Mouse (Mus musculus) heart, adult 2 months (tissue): ENCODE measurements around the gene Med11. TPM values are rescaled to one million over a fixed set of nuclear protein-coding genes. Genes with fewer than 3 reads are reported as not detected.
A peak's percentile ranks its signal among the peaks of the same experiment; 100 is the strongest.
"Not testable (repeated sequence)": the region's sequence is repeated elsewhere in the genome, so short reads cannot be mapped to it uniquely, and the experiment has no call there.

ENCODE experiments used
- DNase-seq, 2 experiments: peaks; one replicate each; pipeline ENCODE4 v3.0.0; 2021
- H3K27ac ChIP-seq: fragments of 200-600 bp; 2 replicates; pipeline ENCODE4 v1.8.1; 2022
- H3K27me3 ChIP-seq: fragments of 200-500 bp; 2 replicates; pipeline ENCODE4 v1.6.1; 2012; ENCODE audit warnings: mild to moderate bottlenecking, low read length, inconsistent platforms, mixed read lengths; ENCODE audit not compliant: control insufficient read depth, insufficient read depth
- H3K36me3 ChIP-seq: fragments of 200-500 bp; 2 replicates; pipeline ENCODE4 v1.6.1; 2012; ENCODE audit warnings: low read length, inconsistent platforms; ENCODE audit not compliant: control insufficient read depth, insufficient read depth
- H3K4me1 ChIP-seq: fragments of 200-500 bp; 2 replicates; pipeline ENCODE4 v1.6.1; 2011; ENCODE audit warnings: low read length; ENCODE audit not compliant: control insufficient read depth, insufficient read depth
- H3K4me3 ChIP-seq: fragments of 200-600 bp; 2 replicates; pipeline ENCODE4 v1.8.1; 2022
- H3K79me2 ChIP-seq: fragments of 200-500 bp; replicated peaks from 2 replicates; pipeline ENCODE4 v1.6.1; 2012; ENCODE audit warnings: mild to moderate bottlenecking, inconsistent platforms, low read length, moderate library complexity, mixed read lengths; ENCODE audit not compliant: control insufficient read depth, insufficient read depth
- H3K9ac ChIP-seq: fragments of 200-500 bp; 2 replicates; pipeline ENCODE4 v1.6.1; 2012; ENCODE audit warnings: low read depth, mild to moderate bottlenecking, control low read depth, inconsistent platforms, low read length, mixed read lengths
- CTCF ChIP-seq: fragments of 200-600 bp; IDR thresholded peaks from 2 replicates; pipeline ENCODE4 v1.8.1; 2022; ENCODE audit warnings: antibody characterized with exemption, mild to moderate bottlenecking, moderate library complexity
- EP300 ChIP-seq: fragments of 200-500 bp; IDR thresholded peaks from 2 replicates; pipeline ENCODE4 v1.6.1; 2011; ENCODE audit warnings: low read depth, low read length, control low read depth; ENCODE audit not compliant: insufficient read depth
- POLR2A ChIP-seq: fragments of 200-500 bp; IDR thresholded peaks from 2 replicates; pipeline ENCODE4 v1.6.1; 2011; ENCODE audit warnings: mild to moderate bottlenecking, low read depth, low read length, control low read depth; ENCODE audit not compliant: insufficient read depth
- WGBS: fragments of 180-500 bp; shearing (Covaris S2); methylation state at CpG from one replicate; pipeline ENCODE4 v1.1.7; 2018; 5-methylcytosine and 5-hydroxymethylcytosine counted together
- intact Hi-C: fragments of 180-260 bp; cut with DNase I; formaldehyde crosslinking; loops from one replicate; pipeline ENCODE4 v1.15.1; 2025
- polyA plus RNA-seq: library from polyadenylated mRNA; depleted of rRNA; stranded (reverse); fragments of >200 nt; gene quantifications from 2 replicates; pipeline ENCODE4 v1.2.3, GENCODE M21; 2012
- total RNA-seq, 2 experiments: library from RNA; stranded (reverse); gene quantifications; 2 replicates each; pipeline ENCODE4 v1.2.3; 2021

Gene Med11
- total and polyA plus RNA-seq, 3 experiments: 6.6 to 9.7 (median 6.7) TPM

- peak; percentile 45 to 68 for DNase-seq
- H3K79me2 ChIP-seq: peaks cover 5% of the 10 kb centered on the region
- H3K4me3 ChIP-seq: no peak overlapping the region
- H3K27ac ChIP-seq: no peak overlapping the region
- no peak for TF ChIP-seq EP300
- TF ChIP-seq POLR2A: no peak
- TF ChIP-seq CTCF: no peak; the same call in 1 of the 2 replicates
- H3K36me3 ChIP-seq: no peaks in the 10 kb centered on the region; the same call in 1 of the 2 replicates
- no peaks in the 10 kb centered on the region for H3K27me3 ChIP-seq
- H3K4me1 ChIP-seq: no peaks in the 10 kb centered on the region
- 7% methylated on average over 3 of the region's 3 CpGs for WGBS
- intact Hi-C loops: loop anchor here (1.0 to 5.0 kb wide), 2 partner anchors 92 to 193 kb away; no protein-coding TSS in a partner anchor
- no peak overlapping the region for H3K9ac ChIP-seq
Observed at GRCm38 (mm10) chr11:70413961-70414360, 37.8 kb upstream of the Med11 start.

GRCm38 (mm10) chr11:70418199-70418598 lies 33.5 kb upstream of the Med11 start:
- H3K79me2 ChIP-seq: no peaks in the 10 kb centered on the region
- no peak for TF ChIP-seq CTCF
- no peak for TF ChIP-seq POLR2A
- TF ChIP-seq EP300: no peak
- no peak overlapping the region for H3K4me3 ChIP-seq
- H3K27ac ChIP-seq: no peak overlapping the region
- no peak for DNase-seq
- intact Hi-C loops: no loop called here
- H3K9ac ChIP-seq: no peak overlapping the region
- H3K4me1 ChIP-seq: no peaks in the 10 kb centered on the region
- H3K36me3 ChIP-seq: no peaks in the 10 kb centered on the region
- no peaks in the 10 kb centered on the region for H3K27me3 ChIP-seq
- 62% methylated on average over 4 of the region's 4 CpGs for WGBS

GRCm38 (mm10) chr11:70419486-70419885 lies 32.2 kb upstream of the Med11 start:
- intact Hi-C loops: no loop called here
- TF ChIP-seq EP300: no peak
- no peak for TF ChIP-seq POLR2A
- no peak for TF ChIP-seq CTCF

GRCm38 (mm10) chr11:70426598-70426997 lies 25.1 kb upstream of the Med11 start:
- H3K4me1 ChIP-seq, H3K4me3 ChIP-seq, H3K79me2 ChIP-seq, H3K27ac ChIP-seq, H3K36me3 ChIP-seq, intact Hi-C loops, H3K27me3 ChIP-seq, H3K9ac ChIP-seq, DNase-seq: not testable (repeated sequence)
- WGBS: 70% methylated on average over 6 of the region's 6 CpGs

More at GRCm38 (mm10) chr11:70419486-70419885, 32.2 kb upstream of the Med11 start:
- Histone ChIP-seq H3K9ac (no peak overlapping the region), H3K4me3 (no peak overlapping the region), H3K4me1 (no peaks in the 10 kb centered on the region), H3K27me3 (no peaks in the 10 kb centered on the region), H3K79me2 (no peaks in the 10 kb centered on the region), H3K27ac (no peak overlapping the region), H3K36me3 (no peaks in the 10 kb centered on the region)
- WGBS: 50% methylated on average over 5 of the region's 5 CpGs
- DNase-seq: no peak

GRCm38 (mm10) chr11:70431574-70431973 lies 20.1 kb upstream of the Med11 start:
- Histone ChIP-seq H3K36me3 (no peaks in the 10 kb centered on the region), H3K27ac (peak overlapping the region; percentile 77), H3K79me2 (no peaks in the 10 kb centered on the region), H3K9ac (no peak overlapping the region), H3K27me3 (no peaks in the 10 kb centered on the region), H3K4me3 (no peak overlapping the region), H3K4me1 (peaks cover 3% of the 10 kb centered on the region; the same call in 1 of the 2 replicates)
- no peak for DNase-seq
- TF ChIP-seq EP300 (no peak), CTCF (no peak), POLR2A (no peak)
- intact Hi-C loops: loop anchor here (5.0 kb wide), 2 partner anchors 191 to 326 kb away; no protein-coding TSS in a partner anchor
- 33% methylated on average over 5 of the region's 5 CpGs for WGBS

- 1% methylated on average over 60 of the region's 75 CpGs for WGBS
- TF ChIP-seq CTCF (peak; percentile 71), POLR2A (peak; percentile 67), EP300 (peak; percentile 84; the same call in 1 of the 2 replicates)
- intact Hi-C loops: loop anchor here (1.0 to 5.0 kb wide), 3 partner anchors 74 to 325 kb away; no protein-coding TSS in a partner anchor
Observed at GRCm38 (mm10) chr11:70432048-70432894, 19.4 kb upstream of the Med11 start, which contains the start of gene Arrb2. Arrb2 (plus strand) TSS chr11:70432635.

More at GRCm38 (mm10) chr11:70432048-70432894, 19.4 kb upstream of the Med11 start, which contains the start of gene Arrb2:
- H3K4me1 ChIP-seq: peaks cover 3% of the 10 kb centered on the region; the same call in 1 of the 2 replicates
- H3K79me2 ChIP-seq: no peaks in the 10 kb centered on the region
- no peaks in the 10 kb centered on the region for H3K27me3 ChIP-seq
- peak; percentile 98 to 99 for DNase-seq
- peak within 1 kb of the TSS; percentile 74 for H3K9ac ChIP-seq
- H3K27ac ChIP-seq: peak within 1 kb of the TSS; percentile 77
- H3K36me3 ChIP-seq: no peaks in the 10 kb centered on the region
- peak within 1 kb of the TSS; percentile 85 for H3K4me3 ChIP-seq
